ENCODE assay signal across 11 mouse cellular contexts in genomic region chr3:105774496-105774895, GRCm38 (mm10).
"Had no signal": no experiment of that assay in that cellular context is flagged by ENCODE, and none has a peak within 500 bp of the region (broad histone marks: within the 10 kb centered on the region; RNA-seq: fewer than 3 reads in every experiment).

No protein-coding gene starts in this region.

- DNase-seq: retina, postnatal 1 day; right cerebral cortex, adult 18-20 months; right cerebral cortex, postnatal 14 days; right cerebral cortex, postnatal 25 days; right cerebral cortex, postnatal 4 days; spleen, adult 18-20 months; thymus, adult 18-20 months; thymus, adult 2 months; thymus, postnatal 14 days; thymus, postnatal 25 days; thymus, postnatal 36 days had no signal
